Mouse (Mus musculus): ENCODE data around the gene Ccdc38.
"Not testable (repeated sequence)": the region's sequence is repeated elsewhere in the genome, so short reads cannot be mapped to it uniquely, and the experiment has no call there.

Ccdc38 gene

GRCm38 (mm10) chr10:93549821-93550220, 9.4 kb downstream of the Ccdc38 start:
- DNase-seq (ENCODE audit: low spot score): peak; percentile 33

- DNase-seq (ENCODE audit: low spot score): no peak
These were observed 12.2 kb downstream of the Ccdc38 start for GRCm38 (mm10) chr10:93552596-93552995.

GRCm38 (mm10) chr10:93557971-93558370, 17.5 kb downstream of the Ccdc38 start:
- DNase-seq (ENCODE audit: low spot score): not testable (repeated sequence)

GRCm38 (mm10) chr10:93559786-93560185, 19.4 kb downstream of the Ccdc38 start:
- no peak for DNase-seq (ENCODE audit: low spot score)

GRCm38 (mm10) chr10:93564518-93565090, 24.2 kb downstream of the Ccdc38 start:
- DNase-seq (ENCODE audit: low spot score): no peak

GRCm38 (mm10) chr10:93567066-93567465, 26.6 kb downstream of the Ccdc38 start:
- no peak for DNase-seq (ENCODE audit: low spot score)

GRCm38 (mm10) chr10:93567841-93568566, 27.6 kb downstream of the Ccdc38 start:
- DNase-seq (ENCODE audit: low spot score): no peak

GRCm38 (mm10) chr10:93568671-93569070, 28.2 kb downstream of the Ccdc38 start:
- no peak for DNase-seq (ENCODE audit: low spot score)

GRCm38 (mm10) chr10:93572209-93572608, 31.8 kb downstream of the Ccdc38 start:
- DNase-seq (ENCODE audit: low spot score): no peak

GRCm38 (mm10) chr10:93574966-93575365, 34.5 kb downstream of the Ccdc38 start:
- DNase-seq (ENCODE audit: low spot score): no peak

GRCm38 (mm10) chr10:93575960-93576359, 35.5 kb downstream of the Ccdc38 start:
- DNase-seq (ENCODE audit: low spot score): no peak

- DNase-seq (ENCODE audit: low spot score): peak; percentile 43
These were observed 36.9 kb downstream of the Ccdc38 start for GRCm38 (mm10) chr10:93577271-93577886.

GRCm38 (mm10) chr10:93588796-93589195, 48.4 kb downstream of the Ccdc38 start:
- peak; percentile 11 for DNase-seq (ENCODE audit: low spot score)

- DNase-seq (ENCODE audit: low spot score): peak; percentile 93
These were observed 48.9 kb downstream of the Ccdc38 start, which contains the start of gene Snrpf for GRCm38 (mm10) chr10:93589281-93589848. TSS of gene Snrpf (minus strand) at chr10:93589706.

- no peak for DNase-seq (ENCODE audit: low spot score)
These were observed 52.0 kb downstream of the Ccdc38 start for GRCm38 (mm10) chr10:93592456-93592855.

GRCm38 (mm10) chr10:93594022-93594482, 53.6 kb downstream of the Ccdc38 start:
- peak; percentile 73 for DNase-seq (ENCODE audit: low spot score)

GRCm38 (mm10) chr10:93595831-93596230, 55.4 kb downstream of the Ccdc38 start:
- no peak for DNase-seq (ENCODE audit: low spot score)

- DNase-seq (ENCODE audit: low spot score): no peak
These were observed 56.2 kb downstream of the Ccdc38 start for GRCm38 (mm10) chr10:93596641-93597040.

GRCm38 (mm10) chr10:93602309-93602708, 61.9 kb downstream of the Ccdc38 start:
- no peak for DNase-seq (ENCODE audit: low spot score)

- no peak for DNase-seq (ENCODE audit: low spot score)
These were observed 62.8 kb downstream of the Ccdc38 start for GRCm38 (mm10) chr10:93603256-93603655.

- no peak for DNase-seq (ENCODE audit: low spot score)
These were observed 65.9 kb downstream of the Ccdc38 start for GRCm38 (mm10) chr10:93606326-93606725.

GRCm38 (mm10) chr10:93608051-93608450, 67.6 kb downstream of the Ccdc38 start:
- no peak for DNase-seq (ENCODE audit: low spot score)

GRCm38 (mm10) chr10:93609236-93609635, 68.8 kb downstream of the Ccdc38 start:
- no peak for DNase-seq (ENCODE audit: low spot score)
